Mouse (Mus musculus) G1E (cell line): ENCODE measurements around the gene Fcrls.

Source experiments
- CTCF ChIP-seq: IDR thresholded peaks from 2 replicates; pipeline ENCODE4 v1.5.1; 2012; ENCODE audit warnings: low read depth, low read length, inconsistent platforms, mixed read lengths
- POLR2AphosphoS5 ChIP-seq: IDR thresholded peaks from 2 replicates; pipeline ENCODE4 v1.6.1; 2012; ENCODE audit warnings: low read depth, low read length, inconsistent platforms; ENCODE audit not compliant: insufficient replicate concordance

DNA sequence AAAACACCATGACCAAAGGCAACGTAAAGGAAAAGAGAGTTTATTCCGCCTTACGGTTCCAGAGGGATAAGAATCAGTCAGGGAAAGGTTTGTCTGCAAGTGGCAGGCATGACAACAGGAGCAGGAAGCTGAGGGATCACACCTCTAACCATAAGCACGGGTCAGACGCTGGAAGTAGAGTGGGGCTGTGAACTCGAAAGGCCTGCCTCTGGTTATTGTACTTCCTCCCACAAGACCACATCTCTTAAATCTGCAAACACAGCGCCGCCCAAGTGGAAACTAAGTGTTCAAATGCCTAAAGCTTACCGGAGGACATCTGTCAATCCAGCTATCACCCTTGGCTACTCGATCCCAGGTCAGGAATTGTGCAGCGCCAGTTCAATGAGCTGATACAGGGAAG is 48.4 kb downstream of the Fcrls start:
- no peak for TF ChIP-seq CTCF
- no peak for TF ChIP-seq POLR2AphosphoS5
